Mouse (Mus musculus) heart, adult 2 months (tissue): ENCODE measurements around the gene 4921511M17Rik.
"Not testable (repeated sequence)": the region's sequence is repeated elsewhere in the genome, so short reads cannot be mapped to it uniquely, and the experiment has no call there.

Experiments
- EP300 ChIP-seq: fragments of 200-500 bp; IDR thresholded peaks from 2 replicates; pipeline ENCODE4 v1.6.1; 2011; ENCODE audit warnings: low read depth, low read length, control low read depth; ENCODE audit not compliant: insufficient read depth
- POLR2A ChIP-seq: fragments of 200-500 bp; IDR thresholded peaks from 2 replicates; pipeline ENCODE4 v1.6.1; 2011; ENCODE audit warnings: mild to moderate bottlenecking, low read depth, low read length, control low read depth; ENCODE audit not compliant: insufficient read depth

DNA sequence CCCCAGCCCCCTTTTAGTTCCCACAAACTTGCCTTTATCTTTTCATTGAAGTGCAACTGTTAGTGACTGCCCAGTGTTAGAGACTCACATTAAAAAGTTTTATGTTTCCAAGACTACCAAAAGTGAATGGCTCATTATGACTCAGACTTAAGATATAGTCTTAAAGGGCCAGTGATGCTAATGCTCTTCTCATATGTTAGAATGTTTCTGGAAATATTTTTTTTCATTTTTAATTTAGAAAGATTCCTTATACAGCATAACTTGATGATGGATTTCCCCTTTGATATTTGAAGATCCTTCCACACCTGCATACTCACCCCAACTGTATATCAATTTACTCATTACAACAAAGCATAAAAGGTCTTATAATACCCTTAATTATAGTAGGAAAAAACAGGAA lies 21.3 kb upstream of the 4921511M17Rik start, which contains the start of gene Gm10057:
- not testable (repeated sequence) for TF ChIP-seq EP300, POLR2A
